Mouse (Mus musculus): ENCODE measurements at regions not wholly inside any gene's neighbourhood (a gene's known extent, or its start where the extent isn't known, plus 50 kb on each side); places are given as distances from the start of the nearest gene placed in this dataset.

DNA sequence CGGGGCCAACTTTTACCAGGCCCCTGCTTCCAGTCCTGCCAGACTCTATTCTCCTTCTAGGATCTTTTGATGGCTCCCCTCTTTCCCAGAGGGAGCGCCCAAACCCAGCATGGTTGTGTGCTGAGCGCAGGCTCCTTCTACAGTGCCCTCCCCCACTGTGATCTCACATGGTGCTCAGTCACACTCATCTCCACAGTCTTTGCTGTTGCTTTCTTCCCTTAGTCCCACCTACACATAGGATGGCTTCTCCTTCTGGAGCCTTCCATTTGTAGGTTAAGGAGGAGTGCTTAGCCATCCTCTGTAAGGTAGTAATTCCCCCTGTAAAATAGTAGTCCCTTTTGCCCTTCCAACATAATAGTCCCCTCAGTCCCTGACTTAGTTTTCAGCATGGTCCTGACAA, 222.2 kb upstream of the Zfp64 start:
- no peak for DNase-seq (ENCODE audit: low spot score in 2 of 2)
- intact Hi-C loops (cut with DNase I), result no loop called here

- DNase-seq (ENCODE audit: low spot score in 2 of 2), result no peak
- intact Hi-C loops (cut with DNase I), result no loop called here
Measured at GRCm38 (mm10) chr2:169168795-169169194, 213.4 kb upstream of the Zfp64 start.

DNA sequence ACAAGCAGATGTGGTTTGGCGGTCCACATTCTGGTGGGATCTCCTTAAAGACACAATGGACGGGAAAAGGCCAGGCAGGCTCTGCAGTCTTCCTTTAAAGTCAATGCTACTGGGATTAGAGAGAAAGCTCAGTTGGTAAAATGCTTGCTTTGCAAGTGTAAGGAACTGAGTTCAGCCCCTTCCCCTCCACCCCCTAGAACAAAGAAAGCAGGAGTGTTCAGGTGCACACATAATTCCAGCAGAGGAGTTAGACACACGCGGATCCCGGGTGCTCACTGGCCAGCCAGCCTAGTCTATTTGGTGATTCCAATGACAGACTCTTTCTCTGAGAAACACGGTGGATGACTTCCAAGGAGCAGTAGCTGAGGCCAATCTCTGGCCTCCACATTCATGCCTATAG, 213.0 kb upstream of the Zfp64 start:
- intact Hi-C loops (cut with DNase I), result no loop called here
- DNase-seq (ENCODE audit: low spot score in 2 of 2), result no peak

DNA sequence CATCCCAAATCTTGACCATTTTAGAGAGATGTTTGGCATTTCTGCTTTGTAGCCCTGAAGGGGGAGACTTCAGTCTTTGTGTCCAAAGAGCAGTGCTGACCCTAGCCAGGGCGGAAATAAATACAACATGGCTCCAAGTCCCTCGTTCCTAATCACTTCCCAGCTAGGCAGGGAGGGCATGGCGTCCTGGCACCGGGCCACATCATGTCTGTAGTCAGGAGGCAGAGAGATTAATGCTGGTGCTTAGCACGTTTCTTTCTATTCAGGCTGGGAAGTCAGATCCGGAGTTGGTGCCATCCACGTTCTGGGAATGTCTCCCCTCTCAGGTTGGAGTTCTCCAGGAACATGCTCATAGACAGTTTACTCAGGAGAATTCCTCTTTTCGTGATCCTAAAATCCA, 206.3 kb upstream of the Zfp64 start:
- DNase-seq (ENCODE audit: low spot score in 2 of 2), result no peak
- intact Hi-C loops (cut with DNase I), result no loop called here

- intact Hi-C loops (cut with DNase I), result no loop called here
- no peak for DNase-seq (ENCODE audit: low spot score in 2 of 2)
Measured at GRCm38 (mm10) chr2:169158760-169159159, 203.4 kb upstream of the Zfp64 start.

GRCm38 (mm10) chr2:169158005-169158673, 202.8 kb upstream of the Zfp64 start:
- no peak for DNase-seq (ENCODE audit: low spot score in 2 of 2)
- intact Hi-C loops (cut with DNase I), result no loop called here

DNA sequence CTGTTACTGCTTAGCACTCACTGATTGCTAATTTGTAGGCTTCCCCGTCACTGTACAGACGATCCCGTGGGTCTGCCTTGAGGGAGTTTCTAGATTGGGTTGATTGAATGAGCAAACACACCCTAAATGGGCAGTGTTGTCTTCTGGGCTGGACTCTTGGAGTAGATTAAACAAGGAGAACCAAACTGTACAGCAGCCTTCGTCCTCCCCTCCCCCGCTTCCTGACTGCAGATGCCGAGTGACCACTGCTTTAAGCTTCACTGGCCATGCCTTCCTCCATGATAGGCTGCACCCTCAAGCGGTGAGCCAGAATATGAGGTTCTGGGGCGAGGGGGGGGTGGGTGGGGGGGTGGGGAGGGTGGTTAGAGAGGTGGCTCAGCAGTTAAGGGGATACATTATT, 201.5 kb upstream of the Zfp64 start:
- intact Hi-C loops (cut with DNase I), result no loop called here
- no peak for DNase-seq (ENCODE audit: low spot score in 2 of 2)

- intact Hi-C loops (cut with DNase I), result no loop called here
- no peak for DNase-seq (ENCODE audit: low spot score in 2 of 2)
Measured at GRCm38 (mm10) chr2:169154881-169155280, 199.5 kb upstream of the Zfp64 start.

- intact Hi-C loops (cut with DNase I), result no loop called here
- peak; percentile 20 to 23 for DNase-seq (ENCODE audit: low spot score in 2 of 2)
Measured at GRCm38 (mm10) chr2:169147655-169148054, 192.3 kb upstream of the Zfp64 start.

DNA sequence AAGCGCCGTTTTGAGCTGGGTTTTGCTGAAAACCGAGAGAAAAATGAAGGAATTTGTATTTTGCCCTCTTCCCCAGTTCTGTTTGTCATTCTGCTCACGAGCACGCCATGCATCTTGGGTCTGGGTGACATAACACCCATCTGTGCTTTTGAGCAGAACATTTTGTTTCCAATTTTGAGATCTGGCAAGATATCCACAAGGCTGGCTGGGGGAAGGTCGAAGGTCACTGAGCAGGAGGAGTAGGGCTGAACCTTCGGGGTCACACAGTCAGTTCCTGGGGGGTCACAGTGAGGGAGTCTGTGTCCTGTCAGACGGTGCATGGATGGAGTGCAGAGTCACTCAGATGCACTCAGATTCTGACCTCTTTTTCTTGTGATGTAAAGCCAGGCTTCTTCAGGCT, 186.8 kb upstream of the Zfp64 start:
- intact Hi-C loops (cut with DNase I), result no loop called here
- no peak for DNase-seq (ENCODE audit: low spot score in 2 of 2)

DNA sequence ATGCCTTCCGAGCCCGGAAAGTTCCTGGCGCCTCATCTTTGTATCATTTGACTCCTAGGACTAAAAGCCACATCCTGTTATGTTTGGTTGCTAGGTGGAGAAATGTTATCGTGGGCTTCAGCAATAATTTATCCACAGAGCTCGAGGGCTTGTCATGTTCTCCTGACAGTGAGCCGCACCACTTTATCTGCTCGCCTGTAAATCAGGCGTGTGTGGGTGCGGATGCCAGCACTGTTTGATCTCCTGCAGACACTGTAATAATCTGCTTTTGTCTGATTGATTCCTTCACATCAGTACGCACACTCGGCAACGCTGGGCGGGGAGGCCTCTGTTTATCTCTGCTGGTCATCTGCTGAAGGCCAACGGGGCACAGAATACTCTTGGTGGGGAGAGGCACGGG, 178.5 kb upstream of the Zfp64 start:
- no peak for DNase-seq (ENCODE audit: low spot score in 2 of 2)
- intact Hi-C loops (cut with DNase I), result no loop called here

- peak in 1 of 2 experiments; percentile 18 for DNase-seq (ENCODE audit: low spot score in 2 of 2)
- intact Hi-C loops (cut with DNase I), result no loop called here
Measured at GRCm38 (mm10) chr2:169125476-169125875, 170.1 kb upstream of the Zfp64 start.

DNA sequence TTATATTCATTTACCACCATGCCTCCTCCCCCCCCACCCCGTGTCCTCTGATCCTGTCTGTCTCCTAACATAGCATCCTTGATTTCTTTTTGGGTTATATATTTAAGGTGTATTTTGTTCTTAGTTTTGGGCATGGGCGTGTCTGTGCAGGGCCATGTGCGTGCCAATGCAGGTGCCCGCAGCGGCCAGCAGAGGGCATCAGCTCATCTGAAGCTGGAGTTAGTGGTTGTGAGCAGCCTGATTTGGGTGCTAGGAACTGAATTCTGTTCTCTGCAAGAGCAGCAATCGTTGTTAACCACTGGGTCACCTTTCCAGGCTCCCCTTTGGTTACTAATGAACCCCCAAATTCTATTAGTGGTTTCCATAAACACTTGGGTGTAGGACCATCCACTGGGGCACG, 167.5 kb upstream of the Zfp64 start:
- no peak for DNase-seq (ENCODE audit: low spot score in 2 of 2)
- intact Hi-C loops (cut with DNase I), result no loop called here

DNA sequence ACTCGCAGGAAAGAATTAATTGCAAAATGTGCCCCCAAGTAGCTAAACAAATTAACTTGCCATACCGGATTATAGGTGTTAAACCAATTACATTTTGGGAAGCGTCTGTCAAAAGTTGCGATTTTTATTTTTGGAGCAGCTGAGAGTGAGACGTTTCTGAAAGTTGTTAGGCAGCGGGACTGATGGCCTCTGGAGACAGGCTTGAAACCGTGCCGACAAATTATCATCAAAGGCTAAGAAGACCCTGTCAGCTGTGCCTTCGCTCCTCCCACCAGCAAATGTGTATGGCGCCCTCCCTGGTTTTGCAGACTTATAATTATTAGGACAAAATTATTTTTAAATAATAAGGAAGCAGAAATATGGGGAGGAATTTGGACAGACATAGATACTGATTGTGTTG, 161.5 kb upstream of the Zfp64 start:
- intact Hi-C loops (cut with DNase I), result no loop called here
- no peak for DNase-seq (ENCODE audit: low spot score in 2 of 2)

GRCm38 (mm10) chr2:169109044-169109443, 153.7 kb upstream of the Zfp64 start:
- DNase-seq (ENCODE audit: low spot score in 2 of 2), result no peak
- intact Hi-C loops (cut with DNase I), result loop anchor here (5.0 kb wide), 1 partner anchor 47 kb away; no protein-coding TSS in a partner anchor

DNA sequence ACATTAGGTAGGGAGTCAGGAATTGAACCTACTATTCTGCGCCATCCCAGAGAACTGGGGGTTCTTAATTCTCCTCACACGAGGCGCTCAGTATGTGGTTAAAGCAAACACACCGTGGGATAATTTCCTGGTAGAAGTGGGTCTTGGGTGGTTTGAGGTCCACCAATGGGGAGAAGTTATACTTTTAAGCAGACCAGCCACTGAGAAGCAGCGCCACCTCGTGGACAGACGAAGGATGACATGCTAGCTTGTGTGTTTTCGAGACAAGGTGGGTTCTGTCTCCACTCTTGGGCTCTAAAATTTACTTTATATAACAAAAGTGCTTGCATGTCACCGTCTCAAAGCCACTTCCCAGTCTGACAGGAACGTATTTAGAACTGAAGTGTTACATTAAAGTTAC, 152.7 kb upstream of the Zfp64 start:
- intact Hi-C loops (cut with DNase I), result loop anchor here (5.0 kb wide), 1 partner anchor 46 kb away; no protein-coding TSS in a partner anchor
- peak; percentile 20 to 40 for DNase-seq (ENCODE audit: low spot score in 2 of 2)

- intact Hi-C loops (cut with DNase I), result no loop called here
- DNase-seq (ENCODE audit: low spot score in 2 of 2), result no peak
Measured at GRCm38 (mm10) chr2:169101506-169102261, 146.3 kb upstream of the Zfp64 start.

GRCm38 (mm10) chr2:169100516-169100915, 145.1 kb upstream of the Zfp64 start:
- DNase-seq (ENCODE audit: low spot score in 2 of 2), result no peak
- intact Hi-C loops (cut with DNase I), result no loop called here

DNA sequence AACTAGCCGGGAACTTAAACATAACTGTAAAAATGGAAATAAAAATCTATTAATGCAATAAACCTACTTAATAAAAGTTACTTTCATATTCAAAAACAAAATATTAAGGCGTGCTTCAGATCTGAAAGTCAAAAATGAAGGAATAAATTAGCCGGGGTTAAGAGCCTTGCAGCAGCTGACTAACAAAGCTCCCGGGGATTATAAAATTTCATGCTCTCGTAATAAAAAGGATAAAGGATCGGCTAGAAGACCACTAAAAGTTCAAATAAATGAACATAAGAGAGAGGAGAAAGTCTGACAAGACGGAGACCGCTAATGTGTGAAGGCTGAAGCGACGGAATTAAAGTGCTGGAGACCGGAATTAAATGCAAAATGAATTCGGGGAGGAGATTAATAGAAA, 144.3 kb upstream of the Zfp64 start:
- DNase-seq (ENCODE audit: low spot score in 2 of 2), result no peak
- intact Hi-C loops (cut with DNase I), result no loop called here

DNA sequence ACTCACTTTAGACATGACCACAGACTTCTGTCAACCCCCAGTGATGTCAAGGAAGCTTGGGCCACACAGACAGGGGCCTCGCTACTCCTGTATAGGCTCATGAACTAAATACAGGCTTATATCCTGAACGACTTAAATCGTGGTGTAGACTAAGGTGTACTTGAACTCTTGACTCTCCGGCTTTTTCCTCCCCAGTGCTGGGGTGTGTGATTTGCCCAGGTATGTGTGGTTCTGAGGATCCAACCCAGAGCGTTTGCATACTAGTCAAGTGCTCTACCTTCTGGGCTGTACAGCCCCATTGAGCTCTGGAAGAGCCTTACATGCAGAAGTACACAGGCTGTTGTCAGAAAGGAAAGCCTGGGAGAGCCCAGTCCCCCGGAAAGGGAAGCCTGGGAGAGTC, 143.2 kb upstream of the Zfp64 start:
- no peak for DNase-seq (ENCODE audit: low spot score in 2 of 2)
- intact Hi-C loops (cut with DNase I), result no loop called here

All from left cerebral cortex, postnatal 14 days (tissue).